Mouse (Mus musculus) C2C12 (cell line): ENCODE measurements at regions not wholly inside any gene's neighbourhood (a gene's known extent, or its start where the extent isn't known, plus 50 kb on each side); places are given as distances from the start of the nearest gene placed in this dataset.

Source experiments
- CEBPB ChIP-seq: IDR thresholded peaks from one replicate; pipeline ENCODE4 v1.6.1; 2011; ENCODE audit warnings: low read depth, mild to moderate bottlenecking, control low read depth, moderate library complexity
- CTCF ChIP-seq: IDR thresholded peaks from one replicate; pipeline ENCODE4 v1.5.1; 2011; ENCODE audit not compliant: control insufficient read depth, insufficient read depth, insufficient read length
- FOSL1 ChIP-seq: IDR thresholded peaks from one replicate; pipeline ENCODE4 v1.8.0; 2011; ENCODE audit warnings: mild to moderate bottlenecking, low read length; ENCODE audit not compliant: poor library complexity, insufficient read depth, severe bottlenecking
- USF1 ChIP-seq: IDR thresholded peaks from one replicate; pipeline ENCODE4 v1.6.1; 2011; ENCODE audit warnings: low read depth, mild to moderate bottlenecking, control low read depth, moderate library complexity

DNA sequence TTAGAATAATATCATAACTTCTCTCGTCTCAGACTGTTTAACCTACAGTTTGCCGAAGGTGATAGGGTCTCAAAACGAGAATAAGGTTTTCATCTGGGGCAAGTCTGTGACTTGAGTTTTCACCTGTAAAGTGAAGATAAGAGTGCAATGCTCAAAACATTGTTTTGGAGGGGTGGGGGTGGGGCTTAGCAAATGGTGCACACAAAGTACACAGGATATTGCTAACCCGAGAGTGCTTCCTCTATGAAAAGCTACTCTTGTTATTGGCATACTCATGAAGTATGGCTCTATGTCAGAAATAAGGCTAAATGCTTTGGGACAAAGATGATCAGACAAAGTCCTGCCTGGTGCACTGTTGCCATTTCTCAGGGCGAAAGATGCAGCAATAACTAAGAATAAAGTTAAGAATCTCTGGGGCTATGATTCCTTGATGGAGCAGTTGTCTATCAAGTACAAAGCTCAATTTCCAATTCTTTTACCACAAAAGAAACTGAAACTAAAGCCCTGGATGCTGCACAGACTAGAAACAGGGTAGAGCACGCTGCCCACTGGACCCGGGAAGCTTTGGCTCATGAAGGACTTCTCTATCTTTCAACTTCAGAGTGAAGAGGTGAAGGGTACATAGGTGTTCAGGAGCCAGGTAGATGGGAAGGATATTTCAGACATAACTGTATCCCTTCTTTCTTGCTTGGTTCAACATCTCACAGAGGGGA lies 350.2 kb downstream of the Foxo1 start:
- TF ChIP-seq CTCF (no peak), USF1 (no peak), CEBPB (no peak), FOSL1 (no peak)
